Mouse (Mus musculus): ENCODE measurements around the gene Rnf212b. TPM values are rescaled to one million over a fixed set of nuclear protein-coding genes. Genes with fewer than 3 reads are reported as not detected.
"Not testable (repeated sequence)": the region's sequence is repeated elsewhere in the genome, so short reads cannot be mapped to it uniquely, and the experiment has no call there.

Rnf212b gene
- not detected in 2 replicates for polyA plus RNA-seq (2016; fragmentation: Nextera tagmentation; extraction: Ambion mirVana)

DNA sequence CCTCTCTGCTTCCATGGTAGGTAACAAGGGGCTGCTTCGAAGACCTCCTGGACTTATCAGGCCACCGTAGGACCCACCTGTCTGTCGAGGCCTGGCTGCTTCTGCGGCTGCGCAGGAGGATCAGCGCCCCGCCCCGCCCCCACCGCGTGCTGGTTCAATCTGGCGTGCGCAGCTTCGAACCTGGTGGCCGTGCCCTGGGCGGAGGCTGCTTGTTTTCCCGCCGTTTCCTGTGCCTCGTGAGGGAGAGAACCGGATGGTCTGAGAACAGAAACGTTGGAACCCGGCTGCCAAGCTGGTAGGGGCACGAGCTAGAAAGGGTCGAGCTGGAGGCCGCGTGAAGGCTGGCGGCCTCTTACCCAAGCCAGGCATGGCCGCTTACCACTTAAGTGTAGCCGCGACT lies at the start of gene Rnf212b:
Rnf212b (plus strand) TSS at position 151 of the 400 bp plus-strand sequence.
- Histone ChIP-seq H3K36me3 (no peaks in the 10 kb centered on the region), H3K27ac (no peak within 1 kb of the TSS), H3K9me3 (replicated peaks) (no peaks in the 10 kb centered on the region), H3K27me3 (replicated peaks) (no peaks in the 10 kb centered on the region), H3K4me1 (peaks cover 8% of the 10 kb centered on the region), H3K4me2 (no peak within 1 kb of the TSS), H3K9ac (no peak within 1 kb of the TSS), H3K4me3 (no peak within 1 kb of the TSS)
- 75% methylated on average over 29 of the region's 29 CpGs for WGBS (ENCODE audit: insufficient replicate concordance)
- no peak for ATAC-seq

DNA sequence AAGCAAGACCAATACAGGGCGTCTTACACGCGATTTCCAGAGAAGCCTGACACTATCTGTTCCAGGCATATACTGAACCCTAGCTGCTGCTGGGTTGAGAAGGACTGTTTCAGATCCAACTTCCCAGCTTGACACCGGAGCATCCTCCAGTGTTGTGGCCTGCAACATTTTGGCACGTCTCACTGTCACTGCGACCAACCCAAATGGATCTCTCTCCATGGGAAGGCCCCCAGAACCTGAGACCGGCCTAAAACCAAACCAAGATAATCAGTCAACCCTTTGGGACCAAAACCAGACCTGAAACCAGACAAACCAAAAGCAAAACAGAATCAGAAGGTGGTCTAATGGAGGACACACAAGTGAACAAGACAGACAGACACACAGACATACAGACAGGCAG lies 47.0 kb upstream of the Rnf212b start:
- not testable (repeated sequence) for H3K27ac ChIP-seq; ATAC-seq; H3K27me3 ChIP-seq (replicated peaks); H3K4me2 ChIP-seq; H3K4me3 ChIP-seq; H3K4me1 ChIP-seq; H3K9ac ChIP-seq; H3K36me3 ChIP-seq; H3K9me3 ChIP-seq (replicated peaks)
- 82% methylated on average over 7 of the region's 7 CpGs for WGBS (ENCODE audit: insufficient replicate concordance)

DNA sequence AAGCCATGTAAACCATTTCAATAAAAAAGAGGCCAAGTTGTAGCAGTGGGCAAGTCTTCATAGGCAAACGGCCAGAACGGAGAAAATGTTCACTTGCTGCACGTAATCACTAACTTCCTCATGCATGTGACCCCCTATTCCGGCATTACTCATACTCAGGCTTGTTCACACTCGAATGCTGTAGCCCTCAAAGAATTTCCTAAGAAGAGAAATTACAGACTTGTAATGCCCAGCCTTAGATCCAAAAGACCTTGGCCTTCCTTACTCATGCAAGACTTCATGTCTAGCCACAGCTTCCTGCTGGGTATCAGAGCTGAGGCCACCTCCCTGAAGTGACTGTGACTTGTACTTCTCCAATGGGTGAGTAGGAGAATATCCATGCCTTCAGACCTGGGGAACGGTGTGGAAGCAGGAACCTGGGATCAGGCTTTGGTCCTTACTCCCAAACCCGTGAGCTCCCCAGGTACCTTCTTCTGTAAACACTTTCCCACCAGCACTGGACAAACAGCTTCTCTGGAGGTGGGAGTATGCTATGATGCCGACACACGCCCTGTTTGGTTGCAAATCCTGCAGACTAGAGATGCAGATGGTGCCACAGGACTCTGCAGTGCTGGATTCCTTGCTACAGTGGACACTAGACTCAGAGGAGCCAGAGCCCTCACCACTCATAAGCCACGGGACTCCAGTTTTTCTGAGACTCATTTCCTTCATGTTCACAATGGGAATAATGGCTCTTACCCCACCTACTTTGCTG lies 45.5 kb upstream of the Rnf212b start:
- no peak overlapping the region for H3K27ac ChIP-seq
- WGBS (ENCODE audit: insufficient replicate concordance), result 64% methylated on average over 10 of the region's 10 CpGs
- H3K4me3 ChIP-seq, result no peak overlapping the region
- no peak overlapping the region for H3K4me2 ChIP-seq
- no peaks in the 10 kb centered on the region for H3K9me3 ChIP-seq (replicated peaks)
- H3K4me1 ChIP-seq, result no peaks in the 10 kb centered on the region
- no peak overlapping the region for H3K9ac ChIP-seq
- ATAC-seq, result no peak
- H3K36me3 ChIP-seq, result no peaks in the 10 kb centered on the region
- no peaks in the 10 kb centered on the region for H3K27me3 ChIP-seq (replicated peaks)

DNA sequence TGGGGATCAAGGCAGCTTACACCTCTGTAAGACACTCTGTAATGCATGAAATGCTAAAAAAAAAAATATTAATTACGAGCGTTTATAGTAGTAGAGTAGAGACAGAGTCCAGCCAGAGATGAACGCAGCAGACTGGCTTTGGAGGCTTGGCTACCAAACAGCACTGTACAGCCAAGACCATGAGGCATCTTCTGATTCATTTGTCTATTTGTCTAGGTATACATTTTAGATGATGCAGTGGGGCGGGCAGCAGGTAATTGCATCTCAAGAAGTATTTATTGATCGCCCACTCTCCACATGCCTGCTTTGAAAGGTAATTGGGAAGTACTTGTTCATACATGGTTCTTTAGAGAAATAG lies 44.9 kb upstream of the Rnf212b start:
- Histone ChIP-seq H3K4me1 (no peaks in the 10 kb centered on the region), H3K36me3 (no peaks in the 10 kb centered on the region), H3K4me3 (no peak overlapping the region), H3K9ac (no peak overlapping the region), H3K27ac (no peak overlapping the region), H3K9me3 (replicated peaks) (no peaks in the 10 kb centered on the region), H3K4me2 (no peak overlapping the region), H3K27me3 (replicated peaks) (no peaks in the 10 kb centered on the region)
- no peak for ATAC-seq
- 79% methylated on average over 5 of the region's 5 CpGs for WGBS (ENCODE audit: insufficient replicate concordance)

DNA sequence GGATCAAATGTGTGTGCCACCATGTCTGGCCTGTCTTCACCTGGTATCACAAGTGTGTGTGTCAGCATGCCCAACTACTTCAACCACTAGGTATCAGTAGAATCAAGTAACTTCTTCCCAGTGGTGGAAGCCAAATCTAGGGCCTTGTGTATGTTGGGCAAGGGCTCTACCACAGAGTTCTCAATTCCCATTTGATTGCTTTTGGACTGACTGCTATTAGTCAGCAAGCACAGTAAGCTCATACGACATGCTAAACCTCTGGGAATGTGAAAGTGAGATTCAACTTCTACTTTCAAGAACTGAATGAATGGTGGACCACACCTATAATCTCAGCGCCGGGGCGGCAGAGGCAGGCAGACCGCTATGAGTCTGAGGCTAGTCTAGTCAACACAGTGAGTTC lies 43.6 kb upstream of the Rnf212b start:
- WGBS (ENCODE audit: insufficient replicate concordance), result 77% methylated on average over 5 of the region's 5 CpGs
- no peaks in the 10 kb centered on the region for H3K9me3 ChIP-seq (replicated peaks)
- no peaks in the 10 kb centered on the region for H3K4me1 ChIP-seq
- no peak for ATAC-seq
- H3K27me3 ChIP-seq (replicated peaks), result no peaks in the 10 kb centered on the region
- no peak overlapping the region for H3K27ac ChIP-seq
- H3K4me2 ChIP-seq, result no peak overlapping the region
- H3K4me3 ChIP-seq, result no peak overlapping the region
- H3K36me3 ChIP-seq, result no peaks in the 10 kb centered on the region
- no peak overlapping the region for H3K9ac ChIP-seq

DNA sequence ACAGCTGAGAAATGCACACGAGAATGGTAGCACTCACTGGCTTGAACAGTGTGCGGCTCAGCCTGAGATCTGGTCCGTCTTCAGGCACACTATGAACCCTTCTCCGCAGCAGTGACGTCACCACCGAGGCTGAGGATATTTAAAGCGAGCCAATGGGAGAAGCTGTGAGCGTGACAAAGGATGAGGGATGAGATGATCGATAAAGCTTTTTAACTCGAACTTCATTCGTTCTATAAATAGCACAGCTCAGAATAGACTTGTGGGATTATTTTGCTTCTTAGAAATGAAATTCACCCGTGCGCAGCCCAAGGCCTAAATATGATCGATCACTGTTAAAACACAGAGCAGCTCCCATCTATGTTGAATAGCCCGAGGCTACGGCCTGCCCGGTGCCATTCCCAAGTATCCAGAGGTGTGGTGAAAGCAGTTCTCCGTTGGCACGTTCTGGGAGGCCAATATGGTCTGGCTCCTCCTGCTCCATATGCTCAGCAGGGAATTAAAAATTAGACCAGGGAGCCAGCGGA lies 41.5 kb upstream of the Rnf212b start:
- Histone ChIP-seq H3K4me3 (no peak overlapping the region), H3K27ac (no peak overlapping the region), H3K9me3 (replicated peaks) (no peaks in the 10 kb centered on the region), H3K9ac (no peak overlapping the region), H3K36me3 (no peaks in the 10 kb centered on the region), H3K4me2 (no peak overlapping the region), H3K4me1 (no peaks in the 10 kb centered on the region), H3K27me3 (replicated peaks) (peaks cover 6% of the 10 kb centered on the region; the same call in 1 of the 2 replicates)
- ATAC-seq, result no peak
- 68% methylated on average over 20 of the region's 20 CpGs for WGBS (ENCODE audit: insufficient replicate concordance)

DNA sequence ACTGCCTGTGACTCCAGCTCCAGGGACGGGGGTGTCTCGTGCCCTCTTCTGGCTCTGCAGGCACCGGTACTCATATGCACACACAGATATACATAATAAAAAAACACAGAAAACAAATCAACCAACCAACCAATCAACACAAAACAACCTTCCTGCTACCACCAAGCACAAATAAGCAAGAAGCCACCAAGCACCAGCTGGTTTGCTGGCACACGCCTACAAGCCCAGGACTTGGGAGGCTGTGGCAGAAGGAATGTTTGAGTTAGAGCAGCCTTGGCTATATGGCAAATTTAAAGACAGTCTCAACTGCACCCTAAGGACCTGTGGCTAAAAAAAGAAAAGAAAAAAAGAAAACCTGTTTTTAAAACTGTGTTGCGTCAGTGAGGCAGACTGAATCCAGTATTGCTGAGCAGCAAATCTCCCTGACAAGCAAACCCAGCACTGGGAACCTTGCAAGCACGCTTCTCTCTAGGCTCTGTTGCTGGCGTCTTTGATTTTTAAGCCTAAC lies 38.4 kb upstream of the Rnf212b start:
- Histone ChIP-seq H3K9ac (no peak overlapping the region), H3K4me3 (no peak overlapping the region), H3K9me3 (replicated peaks) (no peaks in the 10 kb centered on the region), H3K36me3 (no peaks in the 10 kb centered on the region), H3K4me2 (no peak overlapping the region), H3K27ac (no peak overlapping the region), H3K27me3 (replicated peaks) (peaks cover 28% of the 10 kb centered on the region), H3K4me1 (0 out of 2 replicates have a peak, but pooled peaks cover under 1% of the 10 kb centered on the region)
- ATAC-seq, result no peak
- whole genome bisulfite sequencing (ENCODE audit: insufficient replicate concordance), result 83% methylated on average over 7 of the region's 7 CpGs

DNA sequence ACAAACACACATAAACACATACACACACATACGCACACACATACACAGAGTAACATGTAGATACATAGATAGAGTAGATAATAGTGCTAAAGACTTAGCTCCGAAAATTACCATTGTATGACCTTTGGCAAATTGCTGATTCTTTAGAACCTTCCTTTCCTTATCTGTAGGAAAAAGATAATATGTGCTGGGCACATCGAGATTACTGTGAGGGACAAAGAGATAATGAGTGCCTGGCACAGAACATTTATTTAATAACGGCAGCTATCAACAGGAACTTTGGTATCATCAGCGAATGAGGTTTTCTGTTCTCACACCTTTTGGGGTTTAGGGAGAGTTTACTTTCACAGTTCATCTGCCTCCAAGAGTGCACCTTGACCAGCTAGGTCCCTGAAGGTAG lies 37.2 kb upstream of the Rnf212b start:
- no peak overlapping the region for H3K4me3 ChIP-seq
- no peak overlapping the region for H3K27ac ChIP-seq
- ATAC-seq, result no peak
- 53% methylated on average over 5 of the region's 5 CpGs for WGBS (ENCODE audit: insufficient replicate concordance)
- peaks cover 40% of the 10 kb centered on the region for H3K27me3 ChIP-seq (replicated peaks)
- H3K4me1 ChIP-seq, result peaks cover 10% of the 10 kb centered on the region
- H3K9ac ChIP-seq, result no peak overlapping the region
- no peaks in the 10 kb centered on the region for H3K9me3 ChIP-seq (replicated peaks)
- H3K4me2 ChIP-seq, result no peak overlapping the region
- no peaks in the 10 kb centered on the region for H3K36me3 ChIP-seq

DNA sequence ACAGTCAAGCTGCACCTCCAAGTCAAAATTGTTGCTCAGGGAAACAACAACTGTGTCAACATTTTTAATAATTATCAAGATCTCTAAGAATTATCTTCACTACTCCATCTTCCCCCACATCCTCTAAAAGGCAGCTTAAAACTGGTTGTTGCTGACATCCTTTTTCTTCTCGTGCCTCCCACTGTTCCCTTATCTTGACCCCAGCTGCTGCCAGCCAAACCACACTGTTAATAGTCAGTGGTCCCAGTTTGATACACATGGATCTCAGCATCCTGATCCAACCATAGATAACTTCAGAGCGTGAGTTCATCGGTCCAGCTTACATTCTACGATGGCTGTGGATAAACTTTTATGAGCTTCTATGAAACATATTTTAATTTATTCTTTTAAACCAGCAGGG lies 36.0 kb upstream of the Rnf212b start:
- Histone ChIP-seq H3K27me3 (replicated peaks) (peaks cover 51% of the 10 kb centered on the region), H3K4me2 (no peak overlapping the region), H3K36me3 (no peaks in the 10 kb centered on the region), H3K4me1 (peaks cover 12% of the 10 kb centered on the region), H3K9me3 (replicated peaks) (no peaks in the 10 kb centered on the region), H3K27ac (no peak overlapping the region), H3K4me3 (no peak overlapping the region), H3K9ac (no peak overlapping the region)
- no peak for ATAC-seq
- 16% methylated on average over 4 of the region's 4 CpGs for WGBS (ENCODE audit: insufficient replicate concordance)

DNA sequence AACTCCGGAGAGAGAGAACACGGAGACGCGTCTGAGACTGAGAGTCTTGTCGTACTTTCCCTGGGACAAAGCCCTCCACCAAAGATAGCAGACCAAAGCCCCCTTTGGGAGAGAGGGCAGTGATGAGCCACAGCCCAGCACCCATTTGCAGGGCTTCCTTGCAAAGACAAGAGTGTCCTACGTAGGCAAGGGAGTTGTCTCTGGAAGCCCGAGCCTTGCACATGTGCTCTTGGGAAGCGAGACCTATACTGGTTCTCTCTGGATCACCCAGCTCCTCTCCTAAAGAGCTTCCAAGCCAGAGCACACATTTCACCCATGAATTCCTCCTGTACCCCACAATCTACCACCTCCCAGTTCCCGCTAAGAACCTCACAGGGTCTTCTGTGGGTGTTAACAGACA lies 33.9 kb upstream of the Rnf212b start:
- Histone ChIP-seq H3K4me3 (no peak overlapping the region), H3K9me3 (replicated peaks) (no peaks in the 10 kb centered on the region), H3K4me2 (no peak overlapping the region), H3K36me3 (no peaks in the 10 kb centered on the region), H3K27me3 (replicated peaks) (peaks cover 68% of the 10 kb centered on the region), H3K9ac (no peak overlapping the region), H3K27ac (no peak overlapping the region), H3K4me1 (peaks cover 12% of the 10 kb centered on the region)
- WGBS (ENCODE audit: insufficient replicate concordance), result 83% methylated on average over 9 of the region's 9 CpGs
- no peak for ATAC-seq

DNA sequence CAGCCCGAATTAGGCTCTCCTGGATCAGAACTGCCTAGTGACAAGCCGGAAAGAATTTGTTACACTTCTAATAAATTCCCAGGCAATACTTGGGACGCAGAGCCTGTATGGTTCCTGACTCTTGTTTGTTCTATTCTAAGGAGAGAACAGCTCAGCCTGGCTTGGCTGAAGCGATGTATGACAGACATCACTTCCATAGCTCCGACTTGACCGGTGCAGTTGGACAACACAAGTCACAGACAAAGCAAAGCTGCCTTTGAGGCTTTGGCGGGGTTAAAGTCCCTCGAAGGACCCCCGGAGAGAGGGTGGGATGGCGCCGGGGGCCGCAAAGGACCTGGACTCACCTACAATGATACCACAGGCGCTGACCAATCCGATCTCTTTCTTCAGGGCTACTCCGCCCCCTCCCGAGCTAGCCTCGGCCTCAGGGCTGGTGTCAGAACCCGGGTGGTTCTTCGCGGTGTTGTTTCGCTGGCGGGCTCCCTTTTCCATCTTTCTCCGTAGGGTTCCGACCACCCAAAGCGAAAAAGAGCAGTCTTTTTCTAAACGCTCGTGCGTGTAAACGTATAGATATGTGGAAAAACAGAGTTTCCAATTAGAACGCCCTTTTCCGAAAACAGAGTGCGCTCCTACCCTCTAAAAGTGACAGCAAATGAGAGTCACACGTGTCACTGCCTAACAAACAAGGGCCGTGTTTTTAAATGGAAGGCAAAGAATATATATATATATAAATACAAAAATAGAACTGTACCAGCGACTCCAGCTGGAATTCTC lies 32.9 kb upstream of the Rnf212b start:
- H3K36me3 ChIP-seq, result no peaks in the 10 kb centered on the region
- no peak overlapping the region for H3K27ac ChIP-seq
- H3K4me2 ChIP-seq, result peak overlapping the region; percentile 72

More for the DNA sequence above, 32.9 kb upstream of the Rnf212b start:
- Histone ChIP-seq H3K9ac (peak overlapping the region; percentile 27; the same call in 1 of the 2 replicates), H3K27me3 (replicated peaks) (peaks cover 68% of the 10 kb centered on the region), H3K4me1 (peaks cover 12% of the 10 kb centered on the region), H3K4me3 (peak overlapping the region; percentile 55), H3K9me3 (replicated peaks) (no peaks in the 10 kb centered on the region)
- 3% methylated on average over 35 of the region's 35 CpGs for WGBS (ENCODE audit: insufficient replicate concordance)
- no peak for ATAC-seq
